Mouse (Mus musculus) midbrain, embryonic 11.5 days (tissue): ENCODE measurements around the gene Gm11444. TPM values are rescaled to one million over a fixed set of nuclear protein-coding genes. Genes with fewer than 3 reads are reported as not detected.
A peak's percentile ranks its signal among the peaks of the same experiment; 100 is the strongest.

Experiments
- ATAC-seq: fragments of 200-750 bp; cut with Nextera tagmentation; 2 replicates; pipeline ENCODE4 v1.8.0; 2017; ENCODE audit warnings: moderate TSS enrichment, moderate library complexity; ENCODE audit not compliant: low FRiP score
- DNase-seq: peaks from one replicate; pipeline ENCODE4 v3.0.0; 2015; ENCODE audit warnings: low spot score; ENCODE audit errors: missing footprints
- H3K27ac ChIP-seq: fragments of 300-500 bp; sonication (generic); 2 replicates; pipeline ENCODE4 v1.5.1; 2014; ENCODE audit warnings: low read depth, low read length
- H3K27me3 ChIP-seq: fragments of 300-500 bp; sonication (generic); 2 replicates; pipeline ENCODE4 v1.6.1; 2014; ENCODE audit warnings: mild to moderate bottlenecking, low read length, moderate library complexity, mixed read lengths; ENCODE audit not compliant: control insufficient read depth, insufficient read depth
- H3K36me3 ChIP-seq: fragments of 300-500 bp; sonication (generic); 2 replicates; pipeline ENCODE4 v1.6.1; 2014; ENCODE audit warnings: mild to moderate bottlenecking, low read length, moderate library complexity, mixed read lengths; ENCODE audit not compliant: control insufficient read depth, insufficient read depth
- H3K4me1 ChIP-seq: fragments of 300-500 bp; sonication (generic); 2 replicates; pipeline ENCODE4 v1.6.1; 2014; ENCODE audit warnings: low read length; ENCODE audit not compliant: control insufficient read depth, insufficient read depth
- H3K4me2 ChIP-seq: fragments of 300-500 bp; sonication (generic); 2 replicates; pipeline ENCODE4 v1.6.1; 2014; ENCODE audit warnings: mild to moderate bottlenecking, moderate library complexity
- H3K4me3 ChIP-seq: fragments of 300-500 bp; sonication (generic); 2 replicates; pipeline ENCODE4 v1.5.1; 2014; ENCODE audit warnings: low read depth, low read length
- H3K9ac ChIP-seq: fragments of 300-500 bp; sonication (generic); 2 replicates; pipeline ENCODE4 v1.6.1; 2014; ENCODE audit warnings: low read length
- H3K9me3 ChIP-seq: fragments of 300-500 bp; sonication (generic); 2 replicates; pipeline ENCODE4 v1.6.1; 2016; ENCODE audit warnings: low read length; ENCODE audit not compliant: control insufficient read depth
- WGBS: fragments of 180-500 bp; shearing (Covaris S2); extraction: QIAGEN DNeasy Blood & Tissue Kit; methylation state at CpG from one replicate; pipeline ENCODE4 v1.1.7; 2014; 5-methylcytosine and 5-hydroxymethylcytosine counted together
- polyA plus RNA-seq: library from polyadenylated mRNA; unstranded; fragments of >200 nt; fragmentation: Nextera tagmentation; extraction: Ambion mirVana; gene quantifications from 2 replicates; pipeline ENCODE4 v1.2.1, GENCODE M21; 2014

The Gm11444 gene
- polyA plus RNA-seq, 1 experiment from 2014 or later = not detected

DNA sequence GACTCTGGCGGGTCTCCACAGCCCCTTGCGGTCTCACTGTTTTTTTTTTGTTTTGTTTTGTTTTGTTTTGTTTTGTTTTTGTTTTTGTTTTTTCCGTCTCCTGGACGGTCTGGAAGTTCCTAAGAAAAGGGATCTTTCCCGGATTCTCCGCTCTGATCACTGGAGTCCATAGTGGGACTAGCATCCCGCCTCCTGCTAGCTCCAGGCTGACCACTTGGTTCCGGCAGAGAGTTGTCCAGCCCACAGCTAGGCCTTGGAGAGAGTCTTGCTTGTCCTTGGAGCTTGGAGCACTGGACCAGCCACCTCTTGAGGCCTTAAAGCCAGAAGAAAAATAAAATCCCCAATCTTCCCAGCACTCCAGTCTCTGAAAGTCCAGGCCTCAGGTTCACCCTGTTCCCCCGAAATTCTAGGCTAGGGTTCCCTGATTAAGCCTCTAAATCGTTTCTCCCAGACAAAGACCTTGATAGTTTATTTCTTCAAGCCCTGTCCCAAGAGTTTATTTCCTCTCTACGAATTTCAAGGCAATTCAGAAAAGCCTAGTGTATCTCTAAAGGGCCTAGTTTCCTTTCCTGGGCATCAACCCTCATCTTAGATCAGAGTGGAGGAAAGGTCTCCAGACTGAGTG lies 16.3 kb downstream of the Gm11444 start:
- Histone ChIP-seq H3K9ac (no peak overlapping the region), H3K4me2 (no peak overlapping the region), H3K4me1 (peaks cover 29% of the 10 kb centered on the region), H3K4me3 (no peak overlapping the region; the same call in 1 of the 2 replicates), H3K36me3 (no peaks in the 10 kb centered on the region), H3K27me3 (peaks cover 100% of the 10 kb centered on the region), H3K27ac (no peak overlapping the region), H3K9me3 (no peaks in the 10 kb centered on the region)
- 2% methylated on average over 11 of the region's 11 CpGs for WGBS
- ATAC-seq (no peak), DNase-seq (peak; percentile 95)

DNA sequence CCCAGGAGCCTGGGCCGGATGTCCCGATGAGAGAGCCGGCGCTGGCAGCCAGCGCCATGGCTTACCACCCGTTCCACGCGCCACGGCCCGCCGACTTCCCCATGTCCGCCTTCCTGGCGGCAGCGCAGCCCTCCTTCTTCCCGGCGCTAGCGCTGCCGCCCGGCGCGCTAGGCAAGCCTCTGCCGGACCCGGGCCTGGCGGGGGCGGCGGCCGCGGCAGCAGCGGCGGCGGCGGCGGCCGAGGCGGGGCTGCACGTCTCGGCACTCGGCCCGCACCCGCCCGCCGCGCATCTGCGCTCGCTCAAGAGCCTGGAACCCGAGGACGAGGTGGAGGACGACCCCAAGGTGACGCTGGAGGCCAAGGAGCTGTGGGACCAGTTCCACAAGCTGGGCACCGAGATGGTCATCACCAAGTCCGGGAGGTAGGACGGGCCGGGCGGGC lies 17.0 kb downstream of the Gm11444 start:
- DNase-seq = peak; percentile 94
- WGBS = 0% methylated on average over 30 of the region's 54 CpGs
- no peak for ATAC-seq
- H3K36me3 ChIP-seq = no peaks in the 10 kb centered on the region
- peaks cover 29% of the 10 kb centered on the region for H3K4me1 ChIP-seq
- peak overlapping the region; percentile 47 for H3K4me3 ChIP-seq
- H3K27ac ChIP-seq = no peak overlapping the region
- peaks cover 99% of the 10 kb centered on the region for H3K27me3 ChIP-seq
- peak overlapping the region; percentile 45 for H3K9ac ChIP-seq
- H3K4me2 ChIP-seq = peak overlapping the region; percentile 80
- H3K9me3 ChIP-seq = no peaks in the 10 kb centered on the region

DNA sequence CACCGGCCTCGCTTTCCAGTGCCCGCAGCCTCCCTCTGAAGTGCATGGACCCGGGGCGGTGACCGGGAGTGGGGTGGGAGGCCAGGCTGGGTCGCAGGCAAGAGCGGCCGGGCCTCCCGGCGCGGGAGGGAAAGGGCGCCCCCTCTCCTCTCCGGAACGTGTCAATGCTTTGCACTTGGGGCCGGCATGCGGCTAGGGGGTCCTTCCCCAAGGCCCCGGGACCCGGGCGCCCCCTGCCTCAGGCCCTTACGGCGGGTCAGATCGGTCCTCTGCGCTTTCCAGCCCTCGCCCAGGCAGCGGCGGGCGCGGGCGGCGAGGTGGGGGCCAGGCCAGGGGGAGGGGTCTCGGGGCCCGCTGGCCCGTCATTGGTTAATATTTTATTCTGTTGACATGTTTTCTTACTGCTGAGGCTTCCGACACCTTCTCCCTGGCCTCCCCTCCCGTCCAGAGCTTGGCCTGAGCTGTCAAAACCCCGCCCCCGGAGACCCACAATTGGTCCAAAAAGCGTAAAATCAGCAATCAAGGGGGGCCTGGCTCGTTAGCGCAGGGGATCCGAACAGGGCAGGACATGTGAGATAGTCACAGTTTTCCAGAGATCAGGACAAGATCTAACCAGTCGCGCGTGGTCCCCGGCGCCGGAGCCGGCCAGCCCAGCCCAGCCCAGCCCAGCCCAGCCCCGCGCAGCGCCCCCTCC lies 17.8 kb downstream of the Gm11444 start, which contains the start of gene Tbx2:
Gene Tbx2 (plus strand): TSS at position 321 of the 694 bp plus-strand sequence.
- peak; percentile 43 for ATAC-seq
- peaks cover 29% of the 10 kb centered on the region for H3K4me1 ChIP-seq
- H3K27ac ChIP-seq = no peak within 1 kb of the TSS
- H3K36me3 ChIP-seq = no peaks in the 10 kb centered on the region
- H3K9ac ChIP-seq = peak within 1 kb of the TSS; percentile 45
- peaks cover 99% of the 10 kb centered on the region for H3K27me3 ChIP-seq
- H3K4me2 ChIP-seq = peak within 1 kb of the TSS; percentile 80
- H3K9me3 ChIP-seq = no peaks in the 10 kb centered on the region
- peak; percentile 97 for DNase-seq
- WGBS = under 1% methylated on average over 52 of the region's 52 CpGs
- peak within 1 kb of the TSS; percentile 47 for H3K4me3 ChIP-seq

DNA sequence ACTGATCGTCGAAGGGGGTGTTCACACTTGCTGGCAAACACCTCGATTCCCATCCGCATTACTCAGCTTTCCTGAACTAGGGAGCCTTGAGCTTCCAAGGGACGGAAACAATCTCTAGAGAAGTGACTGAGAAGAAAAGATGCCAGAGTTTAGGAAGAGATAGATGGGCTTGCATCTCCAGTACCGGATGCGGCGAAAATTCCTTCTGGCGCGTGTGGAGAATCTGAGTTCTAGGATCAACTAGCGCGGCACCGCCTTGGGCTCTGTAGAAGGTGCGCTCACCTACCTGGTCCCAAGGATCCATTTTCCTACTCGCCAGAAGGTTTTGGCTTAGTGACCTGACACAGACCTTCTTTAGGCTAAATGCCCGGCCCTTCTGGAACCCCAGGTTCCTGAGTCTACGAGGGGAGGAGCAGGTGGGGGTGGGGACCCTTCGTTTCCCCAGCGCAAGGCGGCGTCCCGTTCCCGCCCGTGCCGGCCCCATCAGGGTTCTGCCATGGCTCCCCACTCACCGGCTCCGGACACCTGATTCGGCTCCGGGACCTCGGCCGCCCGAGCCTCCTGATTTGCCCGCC lies 18.4 kb downstream of the Gm11444 start:
- no peaks in the 10 kb centered on the region for H3K36me3 ChIP-seq
- H3K9ac ChIP-seq = no peak overlapping the region
- H3K4me3 ChIP-seq = peak overlapping the region; percentile 47
- no peak overlapping the region for H3K27ac ChIP-seq
- DNase-seq = peak; percentile 96
- ATAC-seq = no peak
- peak overlapping the region; percentile 80 for H3K4me2 ChIP-seq
- no peaks in the 10 kb centered on the region for H3K9me3 ChIP-seq
- H3K4me1 ChIP-seq = peaks cover 32% of the 10 kb centered on the region
- 1% methylated on average over 33 of the region's 33 CpGs for WGBS
- peaks cover 99% of the 10 kb centered on the region for H3K27me3 ChIP-seq

DNA sequence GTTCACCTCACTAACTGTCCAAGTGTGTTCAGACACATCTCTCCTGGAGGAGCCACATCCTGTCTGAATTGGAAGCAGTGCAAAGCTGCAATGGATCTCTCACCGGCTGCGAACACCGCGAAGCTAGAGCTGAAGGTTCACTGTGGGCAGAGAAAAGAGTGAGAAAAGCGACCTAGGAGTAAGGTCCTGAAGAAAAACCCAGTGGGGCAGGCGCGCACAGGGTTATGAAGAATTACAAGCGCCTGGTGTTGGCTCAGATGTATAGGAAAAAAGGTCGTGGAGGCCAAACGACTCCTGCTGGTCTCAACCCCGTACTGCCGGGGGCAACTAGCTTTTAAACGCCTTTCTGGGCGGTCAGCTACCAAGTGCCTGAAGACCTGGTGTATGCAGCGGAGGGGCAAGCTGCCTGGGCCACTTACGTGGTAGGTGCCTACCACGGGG lies 19.2 kb downstream of the Gm11444 start:
- H3K9ac ChIP-seq = no peak overlapping the region
- H3K27me3 ChIP-seq = peaks cover 99% of the 10 kb centered on the region
- no peak overlapping the region for H3K4me3 ChIP-seq
- ATAC-seq = no peak
- peak; percentile 96 for DNase-seq
- no peak overlapping the region for H3K4me2 ChIP-seq
- H3K4me1 ChIP-seq = peaks cover 32% of the 10 kb centered on the region
- H3K9me3 ChIP-seq = no peaks in the 10 kb centered on the region
- no peaks in the 10 kb centered on the region for H3K36me3 ChIP-seq
- H3K27ac ChIP-seq = no peak overlapping the region
- under 1% methylated on average over 17 of the region's 17 CpGs for WGBS

DNA sequence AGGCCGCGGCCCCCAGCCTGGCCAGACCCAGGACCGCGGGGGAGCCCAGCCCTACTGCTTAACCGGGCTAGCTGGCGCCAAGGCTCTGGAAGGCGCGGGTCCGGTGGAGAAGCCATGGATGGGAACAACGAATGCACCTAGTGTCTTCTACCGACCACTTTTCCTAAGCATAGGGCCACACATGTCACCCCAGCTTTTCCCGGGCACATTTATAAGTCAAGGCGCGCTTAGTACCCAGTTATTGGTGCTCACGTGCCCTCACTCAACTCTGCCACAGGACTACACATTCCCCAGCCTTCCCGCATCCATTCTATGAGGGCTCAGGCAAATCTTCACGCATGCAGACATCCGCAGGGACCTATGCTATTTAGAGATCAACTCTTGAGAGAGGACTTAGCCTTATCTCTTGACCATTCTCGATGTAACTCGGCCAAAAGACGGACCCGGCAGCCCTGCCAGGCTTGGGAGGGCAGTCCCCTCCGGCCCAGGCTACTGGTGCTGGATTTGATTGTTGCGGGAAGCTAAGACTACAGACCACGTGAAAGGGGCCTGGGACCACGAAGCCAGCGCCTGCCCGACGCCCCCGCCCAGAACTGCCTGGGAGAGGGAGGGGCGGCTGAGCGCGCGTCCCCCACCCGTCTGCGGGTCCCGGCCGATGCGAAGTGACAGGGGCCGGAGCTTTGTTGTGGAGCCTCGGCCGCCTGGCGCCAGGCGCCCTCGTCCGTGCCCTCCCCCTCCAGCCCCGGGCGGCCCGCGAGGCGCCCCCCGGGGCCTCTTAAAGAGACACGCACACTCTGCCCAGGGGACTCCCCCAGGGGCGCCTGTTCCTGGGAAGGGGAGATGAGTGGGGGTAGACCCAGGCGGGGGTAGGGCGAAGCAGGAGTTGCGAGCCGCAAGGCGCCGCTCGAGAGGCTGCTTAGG lies 20.4 kb downstream of the Gm11444 start:
- peaks cover 97% of the 10 kb centered on the region for H3K27me3 ChIP-seq
- peak overlapping the region; percentile 40 for H3K9ac ChIP-seq
- peaks cover 32% of the 10 kb centered on the region for H3K4me1 ChIP-seq
- H3K36me3 ChIP-seq = no peaks in the 10 kb centered on the region
- peak overlapping the region; percentile 49 for H3K4me2 ChIP-seq
- DNase-seq (peak; percentile 96), ATAC-seq (0 out of 2 replicates have a peak, but pooled peaks have one; percentile 15)
- H3K27ac ChIP-seq = no peak overlapping the region
- H3K4me3 ChIP-seq = peak overlapping the region; percentile 27
- no peaks in the 10 kb centered on the region for H3K9me3 ChIP-seq
- under 1% methylated on average over 54 of the region's 61 CpGs for WGBS

DNA sequence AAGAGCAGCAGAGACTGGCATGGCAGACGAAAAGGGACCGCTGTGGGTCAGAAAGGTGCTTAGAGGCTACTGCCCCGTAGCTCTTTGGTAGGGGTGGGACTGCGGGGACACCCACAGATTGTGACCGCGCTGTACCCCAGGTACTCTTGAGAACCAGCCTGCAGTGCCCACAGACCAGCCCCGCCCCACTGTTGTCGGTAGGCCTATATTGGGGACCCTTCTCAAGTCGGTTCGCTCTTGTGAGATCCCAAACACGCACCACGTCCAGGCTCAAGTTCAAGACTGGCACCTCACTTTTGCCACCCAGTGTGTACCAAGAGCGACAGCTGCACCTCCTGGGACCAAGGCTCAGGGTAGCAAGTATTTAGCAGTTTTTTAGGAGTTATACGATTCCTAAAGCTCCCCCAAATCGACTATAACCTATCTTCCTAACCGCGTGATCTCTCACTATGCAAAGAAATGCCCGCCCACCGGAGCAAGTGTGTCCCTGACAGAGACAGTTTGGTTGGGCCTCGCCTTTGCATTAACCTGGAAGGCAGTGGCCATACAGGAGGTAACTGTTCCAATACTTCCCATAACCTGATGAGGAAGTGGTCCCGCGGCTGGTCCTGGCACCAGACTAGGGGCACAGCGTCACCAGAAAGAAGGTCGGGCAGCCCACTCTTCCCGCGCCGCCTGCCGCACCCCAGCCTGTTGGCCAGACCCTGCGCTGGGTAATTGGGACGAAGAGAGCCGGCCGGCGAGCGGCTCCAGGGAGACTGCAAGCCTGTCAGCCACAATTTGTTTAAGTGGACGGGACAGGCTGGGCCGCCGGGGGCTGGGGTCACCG lies 21.2 kb downstream of the Gm11444 start:
- H3K4me3 ChIP-seq = 0 out of 2 replicates have a peak overlapping the region, but pooled peaks have one; percentile 9
- H3K27ac ChIP-seq = no peak overlapping the region
- ATAC-seq = 0 out of 2 replicates have a peak, but pooled peaks have one; percentile 18
- peaks cover 96% of the 10 kb centered on the region for H3K27me3 ChIP-seq
- H3K36me3 ChIP-seq = no peaks in the 10 kb centered on the region
- no peak overlapping the region for H3K9ac ChIP-seq
- H3K4me2 ChIP-seq = peak overlapping the region; percentile 34
- DNase-seq = peak; percentile 95
- H3K9me3 ChIP-seq = no peaks in the 10 kb centered on the region
- WGBS = 3% methylated on average over 37 of the region's 38 CpGs
- H3K4me1 ChIP-seq = peaks cover 32% of the 10 kb centered on the region

DNA sequence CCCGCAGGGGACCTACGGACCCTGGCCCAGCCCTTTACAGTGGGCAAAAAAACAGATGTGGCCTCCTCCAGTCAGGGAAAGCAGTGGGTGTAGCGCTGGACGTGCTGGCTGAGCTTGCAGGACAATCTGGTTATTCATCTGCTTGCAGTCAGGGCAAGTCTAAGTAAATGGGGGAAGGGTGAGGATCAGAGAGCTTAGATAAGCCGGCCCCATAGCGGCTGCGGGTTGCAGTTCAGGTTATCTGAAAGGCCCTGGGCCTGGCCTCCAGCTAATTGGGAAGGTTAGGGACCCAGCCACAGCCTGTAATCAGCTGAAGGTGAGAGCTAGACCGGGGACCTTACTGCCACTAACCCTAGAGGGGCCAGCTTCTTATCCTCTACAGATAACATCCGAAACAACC lies 22.8 kb downstream of the Gm11444 start:
- Histone ChIP-seq H3K27me3 (peaks cover 80% of the 10 kb centered on the region), H3K4me2 (no peak overlapping the region), H3K36me3 (no peaks in the 10 kb centered on the region), H3K27ac (no peak overlapping the region), H3K9ac (no peak overlapping the region), H3K9me3 (no peaks in the 10 kb centered on the region), H3K4me3 (no peak overlapping the region), H3K4me1 (peaks cover 23% of the 10 kb centered on the region)
- DNase-seq (peak; percentile 89), ATAC-seq (no peak)
- WGBS = 6% methylated on average over 9 of the region's 9 CpGs
